Mouse (Mus musculus) C2C12 (cell line): ENCODE measurements around the gene Rab11fip5. TPM values are rescaled to one million over a fixed set of nuclear protein-coding genes. Genes with fewer than 3 reads are reported as not detected.

Experiments used
- H3K27me3 ChIP-seq: one replicate; pipeline ENCODE4 v1.6.1; 2011; ENCODE audit not compliant: control insufficient read depth, insufficient read depth, insufficient read length
- H3K36me3 ChIP-seq: one replicate; pipeline ENCODE4 v1.6.1; 2011; ENCODE audit not compliant: control insufficient read depth, insufficient read depth
- H3K4me3 ChIP-seq: one replicate; pipeline ENCODE4 v1.5.1; 2011; ENCODE audit warnings: mild to moderate bottlenecking, control low read depth; ENCODE audit not compliant: poor library complexity, insufficient read depth, severe bottlenecking
- H3K79me2 ChIP-seq: one replicate; pipeline ENCODE4 v1.6.1; 2011; ENCODE audit not compliant: control insufficient read depth, insufficient read depth
- H3K79me3 ChIP-seq: one replicate; pipeline ENCODE4 v1.6.1; 2011; ENCODE audit warnings: low read depth, control low read depth
- H3ac ChIP-seq: one replicate; pipeline ENCODE3; 2011; ENCODE audit warnings: low read depth; ENCODE audit not compliant: control insufficient read depth, insufficient read length
- CEBPB ChIP-seq: IDR thresholded peaks from one replicate; pipeline ENCODE4 v1.6.1; 2011; ENCODE audit warnings: low read depth, mild to moderate bottlenecking, control low read depth, moderate library complexity
- CTCF ChIP-seq: IDR thresholded peaks from one replicate; pipeline ENCODE4 v1.5.1; 2011; ENCODE audit not compliant: control insufficient read depth, insufficient read depth, insufficient read length
- FOSL1 ChIP-seq: IDR thresholded peaks from one replicate; pipeline ENCODE4 v1.8.0; 2011; ENCODE audit warnings: mild to moderate bottlenecking, low read length; ENCODE audit not compliant: poor library complexity, insufficient read depth, severe bottlenecking
- MAX ChIP-seq: IDR thresholded peaks from one replicate; pipeline ENCODE4 v1.6.1; 2011; ENCODE audit warnings: mild to moderate bottlenecking, control low read depth
- MYOD1 ChIP-seq: IDR thresholded peaks from one replicate; pipeline ENCODE4 v1.6.1; 2011; ENCODE audit warnings: low read depth; ENCODE audit not compliant: control insufficient read depth, insufficient read length
- MYOG ChIP-seq: IDR thresholded peaks from one replicate; pipeline ENCODE4 v1.6.1; 2011; ENCODE audit not compliant: control insufficient read depth, insufficient read length; ENCODE audit errors: extremely low read depth
- USF1 ChIP-seq: IDR thresholded peaks from one replicate; pipeline ENCODE4 v1.6.1; 2011; ENCODE audit warnings: low read depth, mild to moderate bottlenecking, control low read depth, moderate library complexity
- polyA plus RNA-seq: library from polyadenylated mRNA; unstranded; fragments of >200 nt; fragmentation: generic; extraction: Trizol; gene quantifications from one replicate; pipeline ENCODE4 v1.2.1, GENCODE M21; 2012; ENCODE audit warnings: missing spikeins

Gene Rab11fip5
- polyA plus RNA-seq, 1 experiment: 6.6 TPM

DNA sequence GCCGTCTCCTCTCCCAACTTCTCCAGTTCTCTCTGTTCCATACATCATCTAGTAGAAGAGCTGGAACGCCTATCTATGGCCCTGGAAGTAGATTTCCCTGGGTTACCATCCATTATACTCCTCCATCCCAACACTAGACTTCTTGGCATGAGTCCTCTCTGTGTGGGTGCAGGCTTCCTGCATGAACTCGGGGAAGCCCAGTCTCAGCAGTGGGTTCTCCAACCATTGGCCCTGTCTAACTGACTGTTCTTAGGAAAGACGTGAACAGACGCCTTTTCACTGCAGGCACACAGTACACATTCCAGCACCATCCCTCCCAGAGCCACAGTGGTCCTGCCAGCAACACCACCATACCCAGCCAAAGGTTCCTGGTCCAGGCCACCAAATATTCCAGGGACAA is 11.8 kb downstream of the Rab11fip5 start:
- Histone ChIP-seq H3K36me3 (peaks cover 3% of the 10 kb centered on the region), H3K79me3 (peaks cover 5% of the 10 kb centered on the region), H3K4me3 (no peak overlapping the region), H3ac (no peak overlapping the region), H3K79me2 (peaks cover 34% of the 10 kb centered on the region), H3K27me3 (no peaks in the 10 kb centered on the region)
- TF ChIP-seq FOSL1 (no peak), CEBPB (no peak), MAX (no peak), MYOD1 (no peak), MYOG (no peak), CTCF (no peak), USF1 (no peak)

DNA sequence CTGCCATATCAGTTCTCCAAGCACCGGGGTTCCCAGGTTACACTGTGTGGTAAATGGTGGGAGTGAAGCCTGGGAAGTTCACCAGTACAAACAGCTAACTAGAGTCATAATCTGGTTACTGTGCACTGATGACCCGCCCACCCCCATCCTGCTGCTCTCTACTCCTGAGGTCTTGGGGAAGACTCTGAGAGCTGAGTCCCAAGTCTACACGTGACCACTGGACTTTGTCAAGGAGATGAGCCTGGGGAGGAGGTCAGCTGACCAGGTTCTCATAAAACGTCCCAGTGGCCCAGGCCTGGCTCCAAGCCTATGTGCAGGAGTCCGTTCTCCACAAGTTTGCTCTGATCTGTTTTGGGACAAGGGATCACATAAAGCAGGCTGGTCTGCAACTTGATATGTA is 14.1 kb downstream of the Rab11fip5 start:
- no peak overlapping the region for H3K4me3 ChIP-seq
- H3K36me3 ChIP-seq: peaks cover 3% of the 10 kb centered on the region
- no peaks in the 10 kb centered on the region for H3K27me3 ChIP-seq
- peaks cover 5% of the 10 kb centered on the region for H3K79me3 ChIP-seq
- H3ac ChIP-seq: no peak overlapping the region
- peaks cover 30% of the 10 kb centered on the region for H3K79me2 ChIP-seq
- TF ChIP-seq MYOD1 (no peak), MYOG (no peak), USF1 (no peak)

DNA sequence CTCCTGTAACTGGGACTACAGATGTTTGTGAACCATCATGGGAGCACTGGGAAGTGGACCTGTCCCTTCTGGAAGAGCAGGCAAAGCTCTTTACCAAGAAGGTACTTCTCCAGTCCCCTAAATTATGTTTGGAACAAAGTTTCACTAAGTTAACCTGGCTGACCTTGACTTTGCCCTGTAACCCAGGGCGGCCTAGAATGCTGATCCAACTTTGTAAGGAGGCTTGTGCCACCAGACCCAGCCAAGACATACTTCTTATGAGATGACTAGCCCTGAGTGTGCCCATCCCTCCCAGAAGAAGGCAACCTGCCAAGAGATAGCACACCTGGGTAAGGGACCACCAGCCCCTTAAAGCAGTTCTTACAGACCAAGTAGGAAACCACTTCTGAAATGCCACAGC is 15.6 kb downstream of the Rab11fip5 start:
- Histone ChIP-seq H3K79me2 (peaks cover 24% of the 10 kb centered on the region), H3K27me3 (no peaks in the 10 kb centered on the region), H3ac (no peak overlapping the region), H3K79me3 (peaks cover 2% of the 10 kb centered on the region), H3K4me3 (no peak overlapping the region), H3K36me3 (no peaks in the 10 kb centered on the region)
- no peak for TF ChIP-seq MAX
- TF ChIP-seq FOSL1: no peak
- no peak for TF ChIP-seq MYOG
- no peak for TF ChIP-seq CTCF
- no peak for TF ChIP-seq MYOD1
- TF ChIP-seq CEBPB: no peak
- TF ChIP-seq USF1: no peak

DNA sequence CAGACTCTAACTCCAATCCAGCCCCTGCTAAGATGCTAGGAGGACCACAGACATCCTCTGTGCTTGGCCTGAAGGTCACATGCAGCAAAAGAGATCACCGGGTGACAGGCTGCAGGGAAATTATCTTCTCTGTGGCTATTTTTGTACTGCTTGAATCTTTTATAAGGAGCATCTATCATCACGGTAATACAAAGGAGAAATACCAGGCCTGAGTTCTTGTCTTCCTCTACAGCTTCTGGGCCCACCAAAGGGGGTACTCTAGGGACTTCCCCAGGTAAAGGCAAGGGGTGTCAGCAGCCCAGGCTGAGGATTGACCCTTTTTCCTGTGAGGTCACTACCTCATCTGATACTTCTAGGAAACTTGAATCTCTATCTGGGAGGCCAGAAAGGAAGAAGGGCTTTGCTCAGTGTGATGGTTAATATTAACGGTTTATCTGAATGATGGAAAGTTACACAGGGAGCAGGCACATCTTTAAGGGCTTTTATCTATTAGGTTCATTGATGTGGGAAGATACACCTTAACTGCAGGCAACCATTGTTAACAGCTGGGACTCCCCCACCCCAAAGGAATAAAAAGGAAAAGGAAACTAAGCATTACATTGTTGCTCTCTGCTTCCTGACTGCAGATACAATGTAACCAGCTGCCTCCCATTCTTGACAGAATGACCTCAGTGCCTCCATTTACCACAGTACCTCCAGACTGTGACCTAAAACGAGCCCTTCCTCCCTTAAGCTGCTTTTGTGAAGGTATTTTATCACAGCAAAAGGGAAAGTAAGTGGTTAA is 17.6 kb downstream of the Rab11fip5 start:
- Histone ChIP-seq H3K36me3 (no peaks in the 10 kb centered on the region), H3K27me3 (no peaks in the 10 kb centered on the region), H3K4me3 (no peak overlapping the region), H3K79me3 (no peaks in the 10 kb centered on the region), H3K79me2 (peaks cover 7% of the 10 kb centered on the region), H3ac (no peak overlapping the region)
- TF ChIP-seq MAX (no peak), CTCF (no peak), FOSL1 (no peak), CEBPB (no peak), MYOD1 (no peak)

DNA sequence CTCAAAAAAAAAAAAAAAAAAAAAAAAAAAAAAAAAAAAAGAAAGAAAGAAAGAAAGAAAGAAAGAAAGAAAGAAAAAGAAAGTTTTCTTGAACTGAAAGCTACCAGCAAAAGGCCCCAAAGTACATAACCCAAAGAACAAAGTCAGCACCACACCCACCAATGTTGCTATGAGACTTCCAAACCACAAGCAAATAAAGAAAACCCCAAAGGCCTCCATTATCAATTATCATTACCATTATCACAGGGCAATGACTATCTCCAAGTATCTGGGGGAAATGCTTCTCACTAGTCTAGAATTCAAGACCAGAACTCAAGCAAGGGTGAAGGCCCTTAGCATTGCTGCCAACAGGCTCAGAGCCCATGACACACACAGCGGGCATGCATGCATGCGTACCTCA is 18.7 kb downstream of the Rab11fip5 start:
- no peak for TF ChIP-seq FOSL1
- no peak for TF ChIP-seq CTCF
- Histone ChIP-seq H3K36me3 (no peaks in the 10 kb centered on the region), H3ac (no peak overlapping the region)

DNA sequence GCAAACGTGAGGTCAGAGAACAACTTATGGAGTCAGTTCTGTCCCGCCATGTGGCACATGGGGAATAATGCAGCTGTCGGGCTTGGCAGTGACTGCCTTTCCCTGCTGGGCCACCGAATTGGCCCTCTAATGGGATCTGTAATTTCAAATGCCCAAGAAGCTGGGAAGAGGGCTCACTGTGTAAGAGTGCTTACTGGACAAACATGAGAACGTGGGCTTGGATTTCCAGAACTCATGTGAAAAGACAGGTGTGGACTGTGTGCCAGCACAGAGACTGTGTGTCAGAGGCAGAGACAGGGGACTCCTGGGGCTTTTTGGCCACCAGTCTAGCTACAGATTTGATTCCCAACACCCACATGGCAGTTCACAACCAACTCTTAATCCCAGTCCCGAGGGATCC is 19.7 kb downstream of the Rab11fip5 start:
- no peaks in the 10 kb centered on the region for H3K36me3 ChIP-seq
- H3ac ChIP-seq: no peak overlapping the region
- no peaks in the 10 kb centered on the region for H3K27me3 ChIP-seq
- H3K4me3 ChIP-seq: no peak overlapping the region
- TF ChIP-seq MAX (no peak), FOSL1 (no peak), CTCF (no peak), CEBPB (no peak), MYOD1 (no peak), MYOG (no peak), USF1 (no peak)
- H3K79me3 ChIP-seq: no peaks in the 10 kb centered on the region
- peaks cover 7% of the 10 kb centered on the region for H3K79me2 ChIP-seq

More for the DNA sequence above, 18.7 kb downstream of the Rab11fip5 start:
- H3K79me3 ChIP-seq: no peaks in the 10 kb centered on the region
- H3K4me3 ChIP-seq: no peak overlapping the region
- peaks cover 7% of the 10 kb centered on the region for H3K79me2 ChIP-seq
- no peaks in the 10 kb centered on the region for H3K27me3 ChIP-seq
